Mouse (Mus musculus) midbrain, embryonic 10.5 days (tissue): ENCODE measurements at regions not wholly inside any gene's neighbourhood (a gene's known extent, or its start where the extent isn't known, plus 50 kb on each side); places are given as distances from the start of the nearest gene placed in this dataset.

Experiments
- DNase-seq: peaks from one replicate; pipeline ENCODE4 v3.0.0-alpha.2; 2017; ENCODE audit warnings: low spot score
- H3K27ac ChIP-seq: fragments of 300-500 bp; sonication (generic); replicated peaks from 2 replicates; pipeline ENCODE4 v1.5.1; 2016; ENCODE audit warnings: mild to moderate bottlenecking
- H3K27me3 ChIP-seq: fragments of 300-500 bp; sonication (generic); 2 replicates; pipeline ENCODE4 v1.6.1; 2016; ENCODE audit warnings: low read depth, mild to moderate bottlenecking; ENCODE audit not compliant: poor library complexity, severe bottlenecking
- H3K36me3 ChIP-seq: fragments of 300-500 bp; sonication (generic); 2 replicates; pipeline ENCODE4 v1.6.1; 2016; ENCODE audit warnings: mild to moderate bottlenecking, moderate library complexity
- H3K4me1 ChIP-seq: fragments of 300-500 bp; sonication (generic); 2 replicates; pipeline ENCODE4 v1.6.1; 2016
- H3K4me3 ChIP-seq: fragments of 300-500 bp; sonication (generic); 2 replicates; pipeline ENCODE4 v1.5.1; 2016; ENCODE audit warnings: mild to moderate bottlenecking, moderate library complexity
- H3K9me3 ChIP-seq: fragments of 300-500 bp; sonication (generic); replicated peaks from 2 replicates; pipeline ENCODE4 v1.6.1; 2016; ENCODE audit warnings: mild to moderate bottlenecking
- WGBS: fragments of 180-500 bp; shearing (Covaris S2); methylation state at CpG from one replicate; pipeline ENCODE4 v1.1.7; 2016; 5-methylcytosine and 5-hydroxymethylcytosine counted together

DNA sequence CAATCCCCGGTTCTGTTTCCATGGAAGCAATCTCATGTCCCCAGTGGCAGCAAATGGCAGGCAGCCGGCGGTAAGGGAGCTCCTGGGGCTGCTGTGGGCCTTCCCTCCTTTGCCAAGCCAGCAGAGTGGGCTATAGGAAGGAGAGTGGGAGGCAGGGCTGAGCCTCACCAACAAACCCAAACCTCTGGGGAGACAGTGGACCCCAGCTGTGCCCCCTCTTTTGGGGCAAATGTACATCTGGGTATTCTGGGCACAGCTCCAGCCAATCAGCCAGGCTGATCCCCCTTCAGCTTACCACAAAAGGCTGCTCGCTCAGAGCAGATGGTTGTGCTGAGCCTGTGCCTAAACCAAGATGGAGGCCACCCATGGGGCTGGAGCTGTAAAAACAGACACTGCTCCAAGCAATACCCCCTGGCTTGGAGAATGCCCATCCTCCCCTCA is 1532.3 kb upstream of the Gulo start:
- WGBS, result 68% methylated on average over 4 of the region's 4 CpGs
- Histone ChIP-seq H3K4me1 (peaks cover 23% of the 10 kb centered on the region), H3K4me3 (no peak overlapping the region), H3K27me3 (peaks cover 12% of the 10 kb centered on the region), H3K36me3 (no peaks in the 10 kb centered on the region), H3K27ac (peak overlapping the region; percentile 57), H3K9me3 (peaks cover 16% of the 10 kb centered on the region; the same call in 1 of the 2 replicates)
- peak; percentile 24 for DNase-seq

DNA sequence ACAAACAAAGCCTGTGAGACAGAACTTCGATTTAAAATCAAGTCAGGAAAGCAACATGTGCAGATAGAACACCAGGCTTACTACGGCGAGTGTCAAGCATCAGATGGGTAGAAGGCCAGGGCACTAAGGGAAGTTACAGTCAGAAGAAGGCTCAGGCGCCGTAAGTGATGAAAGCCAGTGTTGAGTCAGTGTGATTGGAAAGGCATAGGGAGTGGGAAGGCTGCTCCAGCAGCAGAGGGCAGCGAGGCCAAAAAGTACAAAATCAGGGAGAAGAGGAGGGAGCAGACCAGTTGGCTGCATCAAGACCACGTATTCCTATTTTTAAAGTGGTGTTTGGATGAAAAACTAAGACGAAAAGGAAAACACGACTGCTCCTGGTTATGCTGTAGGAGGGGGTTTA is 1529.7 kb upstream of the Gulo start:
- Histone ChIP-seq H3K9me3 (peaks cover 9% of the 10 kb centered on the region; the same call in 1 of the 2 replicates), H3K36me3 (no peaks in the 10 kb centered on the region), H3K4me3 (no peak overlapping the region), H3K27me3 (peaks cover 12% of the 10 kb centered on the region), H3K4me1 (peaks cover 24% of the 10 kb centered on the region), H3K27ac (no peak overlapping the region)
- no peak for DNase-seq
- WGBS, result 80% methylated on average over 9 of the region's 9 CpGs

DNA sequence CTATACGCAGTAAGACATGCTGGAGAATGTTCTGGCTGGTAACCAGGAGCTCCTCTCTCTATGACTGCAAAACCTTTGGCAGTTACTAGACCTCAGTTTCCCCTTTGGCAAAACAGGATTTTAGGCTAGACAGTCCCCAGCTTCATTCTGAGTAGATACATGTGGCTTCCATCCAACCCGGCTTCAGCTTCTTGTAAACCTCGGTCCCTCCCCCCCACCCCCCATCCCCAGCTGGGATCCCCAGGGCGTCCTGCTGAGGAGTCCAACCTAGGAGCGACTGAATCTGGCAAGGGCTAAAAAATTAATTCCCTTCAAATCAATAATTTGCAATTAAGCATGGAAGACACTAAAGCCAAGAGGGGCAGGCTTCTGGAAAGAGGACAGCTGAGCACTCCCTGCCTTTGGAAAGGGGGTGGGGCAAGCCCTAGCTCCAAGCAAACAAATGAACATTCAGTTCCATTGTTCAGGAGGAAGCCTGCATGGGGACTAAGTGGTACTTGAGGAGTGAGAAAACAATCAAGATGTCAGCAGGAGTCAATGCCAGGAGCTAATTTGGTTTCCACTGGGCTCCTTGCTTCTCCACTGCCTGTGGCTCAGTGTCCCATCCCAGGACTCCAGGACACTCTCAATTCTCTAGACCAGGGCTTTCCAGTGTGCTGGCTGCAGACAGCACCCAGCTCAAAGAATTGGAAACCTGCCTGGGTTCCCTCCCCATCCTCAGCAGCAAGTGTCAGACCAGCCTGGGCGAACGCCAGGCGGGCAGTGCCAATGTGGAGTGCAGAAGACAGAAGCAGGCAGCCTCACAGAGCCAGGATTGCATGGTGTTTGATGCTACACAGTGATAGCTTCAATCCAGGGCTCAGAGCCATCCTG is 1528.0 kb upstream of the Gulo start:
- 23% methylated on average over 8 of the region's 8 CpGs for WGBS
- peak overlapping the region; percentile 81 for H3K27ac ChIP-seq

DNA sequence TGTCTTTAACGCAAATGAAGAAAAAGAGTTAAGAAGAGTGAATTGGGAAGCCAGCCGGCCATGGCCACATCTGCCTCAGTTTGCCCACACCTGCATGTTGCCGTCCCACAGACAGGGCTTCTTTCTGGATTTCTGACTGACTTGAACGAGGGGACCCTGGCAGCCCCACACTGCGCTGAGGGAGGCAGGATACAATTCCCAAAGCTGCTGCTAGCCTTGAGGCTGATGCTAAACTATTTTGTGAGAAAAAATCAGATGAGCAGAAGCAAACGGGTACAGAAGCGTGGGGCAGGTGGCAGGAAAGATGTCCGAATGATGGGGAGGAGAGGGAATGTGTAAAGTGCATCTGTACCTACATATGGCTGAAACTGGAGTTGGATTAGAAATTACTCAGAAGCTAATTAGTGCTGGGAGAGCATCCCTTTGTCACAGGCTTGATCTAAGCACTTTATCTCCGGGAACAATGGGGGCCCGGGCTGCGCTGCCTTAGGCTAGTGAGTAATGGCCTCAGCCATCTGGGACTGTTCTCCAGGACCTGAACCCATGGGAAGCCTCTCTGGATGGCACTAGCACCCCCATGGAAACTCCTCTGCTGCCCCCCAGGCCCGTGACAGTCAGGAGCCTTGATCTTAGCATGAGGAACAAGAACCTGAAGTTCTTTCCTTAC is 1497.9 kb upstream of the Gulo start:
- H3K27me3 ChIP-seq, result no peaks in the 10 kb centered on the region
- no peaks in the 10 kb centered on the region for H3K9me3 ChIP-seq
- H3K4me1 ChIP-seq, result peaks cover 9% of the 10 kb centered on the region; the same call in 1 of the 2 replicates
- WGBS, result 71% methylated on average over 12 of the region's 12 CpGs
- H3K4me3 ChIP-seq, result no peak overlapping the region
- H3K27ac ChIP-seq, result peak overlapping the region; percentile 5; the same call in 1 of the 2 replicates
- no peak for DNase-seq
- H3K36me3 ChIP-seq, result no peaks in the 10 kb centered on the region

More for the DNA sequence above, 1528.0 kb upstream of the Gulo start:
- no peak overlapping the region for H3K4me3 ChIP-seq
- DNase-seq, result peak; percentile 18
- H3K27me3 ChIP-seq, result peaks cover 12% of the 10 kb centered on the region
- no peaks in the 10 kb centered on the region for H3K9me3 ChIP-seq
- H3K4me1 ChIP-seq, result peaks cover 24% of the 10 kb centered on the region
- H3K36me3 ChIP-seq, result no peaks in the 10 kb centered on the region

DNA sequence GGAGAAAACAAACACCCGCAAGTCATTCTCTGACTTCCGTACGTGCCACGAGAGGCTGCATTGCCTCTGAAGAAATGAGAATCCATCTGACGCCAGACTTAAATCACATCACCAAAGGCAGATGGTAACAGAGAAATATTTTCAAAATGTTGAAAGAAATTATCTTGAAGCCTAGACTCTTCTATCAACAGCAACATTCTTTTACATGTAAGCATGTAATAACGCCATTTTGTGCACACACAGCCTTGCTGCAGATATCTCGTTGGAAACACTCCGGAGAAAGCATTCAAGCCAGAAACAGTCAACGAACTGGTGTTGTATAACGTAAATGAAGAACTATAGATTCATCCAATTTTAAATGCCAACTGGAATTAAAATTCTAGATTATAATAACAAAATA is 1483.1 kb upstream of the Gulo start:
- 95% methylated on average over 10 of the region's 10 CpGs for WGBS
- DNase-seq, result no peak
- Histone ChIP-seq H3K4me3 (no peak overlapping the region), H3K36me3 (no peaks in the 10 kb centered on the region), H3K9me3 (no peaks in the 10 kb centered on the region), H3K27ac (no peak overlapping the region), H3K4me1 (peaks cover 6% of the 10 kb centered on the region), H3K27me3 (no peaks in the 10 kb centered on the region)

DNA sequence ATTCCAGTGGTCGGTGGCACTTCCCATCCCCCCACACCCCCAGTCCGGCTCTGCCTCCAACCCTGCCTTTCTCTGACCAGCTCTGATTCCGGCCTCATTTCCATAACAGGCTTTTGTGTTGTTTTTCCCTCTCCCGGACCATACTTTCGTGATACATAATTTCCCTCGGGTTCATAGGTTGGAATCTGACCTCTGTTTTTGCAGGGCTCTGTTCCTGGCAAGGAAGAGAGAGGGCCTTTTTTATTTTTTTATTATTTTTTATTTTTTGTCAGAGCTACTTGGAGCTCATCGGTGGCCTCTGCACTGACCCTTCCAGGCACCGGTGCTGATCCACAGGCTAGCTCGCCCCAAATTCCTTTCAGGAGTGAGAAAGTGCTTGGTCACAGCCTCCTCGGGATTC is 1477.7 kb upstream of the Gulo start:
- Histone ChIP-seq H3K36me3 (no peaks in the 10 kb centered on the region), H3K4me1 (peaks cover 29% of the 10 kb centered on the region), H3K27ac (peak overlapping the region; percentile 59), H3K4me3 (peak overlapping the region; percentile 16; the same call in 1 of the 2 replicates), H3K9me3 (no peaks in the 10 kb centered on the region), H3K27me3 (no peaks in the 10 kb centered on the region)
- DNase-seq, result no peak
- WGBS, result 15% methylated on average over 10 of the region's 10 CpGs

DNA sequence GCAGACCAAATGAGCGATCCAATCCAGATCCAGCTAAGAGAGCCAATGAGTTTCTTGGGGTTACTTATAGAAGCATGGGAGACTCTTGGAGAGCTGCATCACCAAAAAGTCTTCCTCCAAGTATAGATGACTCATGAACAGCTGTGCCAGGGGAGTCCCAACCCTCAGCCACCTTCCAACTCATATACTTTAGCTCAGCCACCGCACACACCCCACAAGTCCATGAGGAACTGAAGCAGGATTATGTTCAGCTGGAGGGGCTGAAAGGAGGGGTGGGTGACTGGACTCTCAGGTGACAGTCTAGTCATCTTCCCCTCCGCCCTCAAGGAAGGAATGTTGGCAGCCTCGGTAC is 1476.4 kb upstream of the Gulo start:
- peaks cover 33% of the 10 kb centered on the region for H3K4me1 ChIP-seq
- H3K27ac ChIP-seq, result no peak overlapping the region
- WGBS, result 91% methylated on average over 4 of the region's 4 CpGs
- no peak for DNase-seq
- H3K9me3 ChIP-seq, result no peaks in the 10 kb centered on the region
- no peak overlapping the region for H3K4me3 ChIP-seq
- no peaks in the 10 kb centered on the region for H3K27me3 ChIP-seq
- H3K36me3 ChIP-seq, result no peaks in the 10 kb centered on the region

DNA sequence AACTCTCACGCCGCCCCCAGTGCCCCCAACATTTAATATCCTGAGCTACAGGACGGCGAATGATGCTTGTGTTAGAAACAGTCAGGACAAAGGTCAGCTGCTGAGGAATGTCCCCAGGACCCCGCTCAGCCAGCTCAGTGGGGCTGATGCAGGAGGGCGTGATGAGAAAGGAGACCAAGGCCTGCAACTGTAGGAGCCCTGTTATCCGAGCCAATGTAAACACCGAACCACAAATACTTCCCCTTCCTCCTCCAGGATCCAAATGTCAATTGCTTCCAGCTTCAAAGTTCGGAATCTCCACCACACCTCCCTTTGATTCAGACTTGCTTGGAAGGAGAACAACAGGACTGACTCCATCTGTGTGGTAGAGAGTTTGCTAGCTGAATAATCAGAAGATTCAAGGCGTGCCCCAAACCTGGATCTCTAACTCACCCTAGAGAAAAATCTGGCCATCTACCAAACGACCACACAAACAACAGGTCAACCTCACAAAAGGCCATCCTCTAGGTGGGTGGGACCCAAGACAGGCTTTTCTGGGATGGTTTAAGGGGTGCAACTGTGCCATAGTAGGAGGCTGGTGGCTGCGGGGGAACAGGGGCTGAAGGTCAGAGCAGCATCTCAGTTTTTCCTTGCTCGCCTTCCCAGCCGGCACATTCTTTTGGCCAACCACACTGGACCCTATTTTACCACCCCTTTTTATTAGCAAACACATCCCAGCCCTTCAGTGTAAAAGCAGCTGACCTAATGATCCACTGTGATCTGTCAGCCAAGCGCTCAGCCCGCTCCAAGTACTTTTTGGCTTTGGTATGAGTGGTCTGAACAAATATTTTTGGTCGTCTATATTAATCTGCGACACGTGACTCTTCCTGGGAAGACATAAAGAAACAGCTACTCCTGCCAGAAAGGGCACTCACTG is 1475.8 kb upstream of the Gulo start:
- Histone ChIP-seq H3K27ac (0 out of 2 replicates have a peak overlapping the region, but pooled peaks have one; percentile 2), H3K4me1 (peaks cover 34% of the 10 kb centered on the region), H3K27me3 (no peaks in the 10 kb centered on the region), H3K4me3 (no peak overlapping the region), H3K9me3 (no peaks in the 10 kb centered on the region), H3K36me3 (no peaks in the 10 kb centered on the region)
- WGBS, result 50% methylated on average over 19 of the region's 19 CpGs
- DNase-seq, result no peak
